Mouse (Mus musculus) myocyte (in vitro differentiated cells): ENCODE results near the gene Mthfd2. TPM values are rescaled to one million over a fixed set of nuclear protein-coding genes. Genes with fewer than 3 reads are reported as not detected.

Experiments
- H3K27me3 ChIP-seq: one replicate; pipeline ENCODE4 v1.6.1; 2011; ENCODE audit not compliant: control insufficient read depth, insufficient read depth, insufficient read length
- H3K36me3 ChIP-seq: one replicate; pipeline ENCODE4 v1.6.1; 2011; ENCODE audit not compliant: control insufficient read depth, insufficient read depth
- H3K4me2 ChIP-seq: one replicate; pipeline ENCODE4 v1.6.1; 2011; ENCODE audit warnings: low read depth, control low read depth
- H3K4me3 ChIP-seq: one replicate; pipeline ENCODE4 v1.5.1; 2011; ENCODE audit warnings: mild to moderate bottlenecking, control low read depth, moderate library complexity
- H3K79me2 ChIP-seq: one replicate; pipeline ENCODE4 v1.6.1; 2011; ENCODE audit not compliant: control insufficient read depth, insufficient read depth
- H3ac ChIP-seq: one replicate; pipeline ENCODE4 v1.6.1; 2011; ENCODE audit not compliant: control insufficient read depth, insufficient read length
- CEBPB ChIP-seq: IDR thresholded peaks from 2 replicates; pipeline ENCODE4 v1.6.1; 2011; ENCODE audit warnings: mild to moderate bottlenecking, moderate library complexity; ENCODE audit not compliant: poor library complexity, insufficient read depth, severe bottlenecking
- E2F4 ChIP-seq: IDR thresholded peaks from one replicate; pipeline ENCODE4 v1.6.1; 2011; ENCODE audit warnings: mild to moderate bottlenecking, control low read depth, moderate library complexity; ENCODE audit not compliant: insufficient read depth
- MAX ChIP-seq: IDR thresholded peaks from one replicate; pipeline ENCODE4 v1.6.1; 2011; ENCODE audit warnings: low read depth, mild to moderate bottlenecking, control low read depth
- MYOD1 ChIP-seq, 3 experiments: IDR thresholded peaks; one replicate each; pipeline ENCODE4 v1.6.1; 2011; ENCODE audit warnings: control low read depth in 2 of 3, low read depth in 2 of 3, mild to moderate bottlenecking in 2 of 3, moderate library complexity in 1 of 3; ENCODE audit not compliant: insufficient read length in 2 of 3, control insufficient read depth in 1 of 3
- MYOG ChIP-seq, 3 experiments: IDR thresholded peaks; one replicate each; pipeline ENCODE4 v1.6.1; 2011; ENCODE audit warnings: control low read depth in 2 of 3, low read depth in 2 of 3, mild to moderate bottlenecking in 2 of 3; ENCODE audit not compliant: insufficient read length in 2 of 3, control insufficient read depth in 1 of 3, insufficient read depth in 1 of 3
- POLR2A ChIP-seq: IDR thresholded peaks from one replicate; pipeline ENCODE4 v1.6.1; 2011; ENCODE audit warnings: low read depth, mild to moderate bottlenecking, control low read depth, moderate library complexity; ENCODE audit not compliant: insufficient read length
- POLR2AphosphoS2 ChIP-seq: IDR thresholded peaks from one replicate; pipeline ENCODE4 v1.6.1; 2011; ENCODE audit warnings: low read depth, control low read depth; ENCODE audit not compliant: insufficient read length
- REST ChIP-seq: IDR thresholded peaks from one replicate; pipeline ENCODE4 v1.6.1; 2011; ENCODE audit warnings: mild to moderate bottlenecking, control low read depth, moderate library complexity; ENCODE audit not compliant: insufficient read depth, insufficient read length
- SRF ChIP-seq: IDR thresholded peaks from one replicate; pipeline ENCODE4 v1.6.1; 2011; ENCODE audit warnings: low read depth; ENCODE audit not compliant: control insufficient read depth, insufficient read length
- TCF12 ChIP-seq: IDR thresholded peaks from one replicate; pipeline ENCODE4 v1.6.1; 2011; ENCODE audit warnings: mild to moderate bottlenecking, control low read depth; ENCODE audit not compliant: poor library complexity, insufficient read depth, severe bottlenecking
- TCF3 ChIP-seq: IDR thresholded peaks from one replicate; pipeline ENCODE4 v1.6.1; 2011; ENCODE audit warnings: low read depth, control low read depth; ENCODE audit not compliant: insufficient read length
- USF1 ChIP-seq: IDR thresholded peaks from one replicate; pipeline ENCODE4 v1.6.1; 2011; ENCODE audit warnings: low read depth, mild to moderate bottlenecking, control low read depth, moderate library complexity
- polyA plus RNA-seq: library from polyadenylated mRNA; unstranded; fragments of >200 nt; fragmentation: generic; extraction: Trizol; gene quantifications from one replicate; pipeline ENCODE4 v1.2.1, GENCODE M21; 2012; ENCODE audit warnings: missing spikeins

Gene Mthfd2
- polyA plus RNA-seq, 1 experiment: 260 TPM

DNA sequence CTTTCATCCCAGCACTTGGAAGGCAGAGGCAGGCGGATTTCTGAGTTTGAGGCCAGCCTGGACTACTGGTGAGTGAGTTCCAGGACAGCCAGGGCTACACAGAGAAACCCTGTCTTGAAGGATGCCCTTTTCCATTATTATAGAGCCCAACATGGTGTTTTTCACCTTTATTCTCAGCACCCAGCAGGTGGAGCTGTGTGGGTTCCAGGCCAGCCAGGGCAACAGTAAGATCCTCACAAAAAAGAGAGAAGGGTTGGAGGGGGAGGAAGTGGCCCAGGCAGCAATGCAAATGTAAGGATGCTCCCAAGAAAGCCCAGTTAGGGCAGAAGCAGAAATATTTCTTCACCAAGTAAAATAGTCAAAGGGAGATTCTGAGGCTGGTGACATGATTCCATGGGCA lies 61.2 kb downstream of the Mthfd2 start:
- TF ChIP-seq USF1: no peak
- no peak for TF ChIP-seq SRF
- TF ChIP-seq POLR2AphosphoS2: no peak
- no peak for TF ChIP-seq CEBPB
- no peak for TF ChIP-seq MAX
- no peak for TF ChIP-seq MYOG (IDR thresholded peaks at IDR 0.05; ENCODE audit: control insufficient read depth in 1 of 3, insufficient read depth in 1 of 3, insufficient read length in 2 of 3, low read depth in 2 of 3)
- no peak for TF ChIP-seq TCF12
- no peak for TF ChIP-seq TCF3
- no peak for TF ChIP-seq POLR2A
- no peak for TF ChIP-seq MYOD1 (IDR thresholded peaks at IDR 0.05; ENCODE audit: control insufficient read depth in 1 of 3, insufficient read length in 2 of 3, low read depth in 2 of 3)
- no peak for TF ChIP-seq REST
- no peak for TF ChIP-seq E2F4
- Histone ChIP-seq H3K36me3 (no peaks in the 10 kb centered on the region), H3K4me3 (no peak overlapping the region), H3K4me2 (no peak overlapping the region), H3K79me2 (no peaks in the 10 kb centered on the region), H3ac (no peak overlapping the region), H3K27me3 (peaks cover 20% of the 10 kb centered on the region)

Other genes starting within 250 kb of the Mthfd2 start
- 13.0 TPM for gene Pcgf1, start 248.0 kb downstream of the Mthfd2 start, polyA plus RNA-seq
- gene Lbx2, start 239.5 kb downstream of the Mthfd2 start, polyA plus RNA-seq: 0.07 TPM
- 1.2 TPM for gene Ccdc142, start 224.3 kb downstream of the Mthfd2 start, polyA plus RNA-seq
- 0.96 TPM for gene Gm42688, start 224.3 kb downstream of the Mthfd2 start, polyA plus RNA-seq
- gene Mrpl53, start 216.9 kb downstream of the Mthfd2 start, polyA plus RNA-seq: 177 TPM
- 33.2 TPM for gene Mogs, start 210.4 kb downstream of the Mthfd2 start, polyA plus RNA-seq
- 79.6 TPM for gene Wbp1, start 204.3 kb downstream of the Mthfd2 start, polyA plus RNA-seq
- gene Ino80b, start 200.5 kb downstream of the Mthfd2 start, polyA plus RNA-seq: 38.3 TPM
- gene Rtkn, start 190.4 kb downstream of the Mthfd2 start, polyA plus RNA-seq: 29.7 TPM
- 12.3 TPM for gene Wdr54, start 169.5 kb downstream of the Mthfd2 start, polyA plus RNA-seq
- gene 1700003E16Rik, start 169.5 kb downstream of the Mthfd2 start, polyA plus RNA-seq: 1.9 TPM
- gene Dctn1, start 160.0 kb downstream of the Mthfd2 start, polyA plus RNA-seq: 106 TPM
- 0.02 TPM for gene Slc4a5, start 106.1 kb downstream of the Mthfd2 start, polyA plus RNA-seq
- 22.8 TPM for gene Mob1a, start 108 bp upstream of the Mthfd2 start, polyA plus RNA-seq
- gene Bola3, start 23.2 kb upstream of the Mthfd2 start, polyA plus RNA-seq: 104 TPM
- 11.4 TPM for gene Tet3, start 133.2 kb upstream of the Mthfd2 start, polyA plus RNA-seq
- 28.6 TPM for gene Dguok, start 181.1 kb upstream of the Mthfd2 start, polyA plus RNA-seq
- gene Actg2, start 210.4 kb upstream of the Mthfd2 start, polyA plus RNA-seq: 80.1 TPM
- 8.8 TPM for gene Stambp, start 246.8 kb upstream of the Mthfd2 start, polyA plus RNA-seq